Mouse (Mus musculus): ENCODE data around the gene Prss22.
A peak's percentile ranks its signal among the peaks of the same experiment; 100 is the strongest.

Prss22 gene

GRCm38 (mm10) chr17:23997901-23998300 lies at the start of gene Prss22:
TSS of gene Prss22 (minus strand) at chr17:23998100.
- DNase-seq (ENCODE audit: low spot score in 2 of 2): no peak

GRCm38 (mm10) chr17:24046026-24046425 lies 48.1 kb upstream of the Prss22 start:
- no peak for DNase-seq (ENCODE audit: low spot score in 2 of 2)

- DNase-seq (ENCODE audit: low spot score in 2 of 2): no peak
Observed at GRCm38 (mm10) chr17:24045608-24046007, 47.7 kb upstream of the Prss22 start.

DNA sequence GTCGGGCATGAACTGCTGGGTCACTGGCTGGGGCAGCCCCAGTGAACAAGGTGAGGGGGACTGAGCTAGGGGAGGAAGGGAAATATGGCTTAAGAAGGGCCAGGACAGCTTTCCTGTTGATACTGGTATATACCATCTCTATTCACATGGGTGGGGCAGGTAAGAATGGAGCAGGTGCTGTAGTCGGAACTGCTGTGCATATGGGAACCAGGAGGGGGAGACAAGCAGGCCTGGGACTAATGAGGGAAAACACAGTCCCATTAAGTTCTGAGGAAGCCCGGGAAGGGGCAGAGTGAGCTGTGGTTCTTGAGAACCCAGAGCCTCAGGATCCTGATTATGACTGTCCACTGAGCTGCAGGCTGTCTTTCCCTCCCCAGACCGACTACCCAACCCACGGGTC lies 46.6 kb upstream of the Prss22 start:
- DNase-seq (ENCODE audit: low spot score in 2 of 2): no peak

GRCm38 (mm10) chr17:24037844-24038243 lies 39.9 kb upstream of the Prss22 start, which contains the start of gene Prss27:
TSS of gene Prss27 (plus strand) at chr17:24038144.
- DNase-seq (ENCODE audit: low spot score in 2 of 2): no peak

DNA sequence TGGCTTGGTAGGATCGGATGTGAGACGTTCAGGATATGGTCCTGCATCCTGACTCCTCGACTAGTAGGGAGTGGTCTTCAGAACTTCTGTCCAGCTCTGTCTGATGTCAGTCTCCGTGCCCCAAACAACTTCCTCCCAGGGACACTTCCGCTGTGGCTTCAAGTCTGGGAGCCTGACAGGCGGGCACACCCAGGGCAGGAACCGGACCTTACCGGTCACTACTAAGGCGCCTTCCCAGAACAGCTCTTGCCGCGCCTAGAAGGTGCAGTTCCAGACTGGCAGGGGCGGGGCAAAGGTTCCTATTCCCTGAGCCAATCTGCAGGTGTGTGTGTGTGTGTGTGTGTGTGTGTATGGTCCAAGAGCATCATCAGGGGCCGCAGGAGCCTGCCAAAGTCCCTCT lies 39.5 kb upstream of the Prss22 start:
- no peak for DNase-seq (ENCODE audit: low spot score in 2 of 2)

GRCm38 (mm10) chr17:24036954-24037353 lies 39.1 kb upstream of the Prss22 start:
- DNase-seq (ENCODE audit: low spot score in 2 of 2): no peak

DNA sequence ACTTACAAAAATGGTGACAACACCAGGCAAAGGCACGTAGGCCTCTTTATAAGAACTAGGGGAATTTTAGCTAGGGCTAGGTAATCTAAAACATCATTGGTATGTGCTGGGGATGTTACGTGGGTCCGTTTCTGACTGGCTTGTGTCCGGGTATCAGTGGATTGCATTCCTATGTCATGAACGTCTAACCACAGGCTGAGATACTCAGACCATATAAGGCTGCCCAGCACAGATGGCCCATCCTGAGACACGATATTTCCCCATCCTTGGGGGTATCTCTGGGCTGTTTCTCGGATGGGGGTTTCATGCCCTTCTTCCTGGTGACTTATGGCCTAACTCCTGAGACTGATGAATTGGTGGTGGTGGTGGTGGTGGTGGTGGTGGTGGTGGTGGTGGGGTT lies 37.2 kb upstream of the Prss22 start:
- DNase-seq (ENCODE audit: low spot score in 2 of 2): no peak

DNA sequence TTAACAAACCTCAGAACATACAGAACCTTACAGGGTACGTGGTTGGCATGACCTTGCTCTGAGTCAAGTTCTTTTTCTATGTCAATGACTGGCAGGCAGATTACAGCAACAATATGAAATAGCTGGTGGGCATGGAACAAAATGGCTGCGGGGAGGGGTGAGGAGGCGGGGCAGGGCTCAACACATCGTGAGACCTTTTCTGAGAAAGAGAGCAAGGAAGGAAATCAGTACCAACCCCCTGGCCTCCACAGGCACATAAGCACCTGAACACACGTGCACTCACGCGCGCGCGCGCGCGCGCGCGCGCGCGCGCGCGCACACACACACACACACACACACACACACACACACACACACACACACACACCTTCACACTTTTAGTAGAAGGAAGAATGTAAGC lies 32.7 kb upstream of the Prss22 start:
- no peak for DNase-seq (ENCODE audit: low spot score in 2 of 2)

GRCm38 (mm10) chr17:24029477-24029876 lies 31.6 kb upstream of the Prss22 start:
- no peak for DNase-seq (ENCODE audit: low spot score in 2 of 2)

GRCm38 (mm10) chr17:24021375-24022199 lies 23.7 kb upstream of the Prss22 start:
- DNase-seq (ENCODE audit: low spot score in 2 of 2): no peak

DNA sequence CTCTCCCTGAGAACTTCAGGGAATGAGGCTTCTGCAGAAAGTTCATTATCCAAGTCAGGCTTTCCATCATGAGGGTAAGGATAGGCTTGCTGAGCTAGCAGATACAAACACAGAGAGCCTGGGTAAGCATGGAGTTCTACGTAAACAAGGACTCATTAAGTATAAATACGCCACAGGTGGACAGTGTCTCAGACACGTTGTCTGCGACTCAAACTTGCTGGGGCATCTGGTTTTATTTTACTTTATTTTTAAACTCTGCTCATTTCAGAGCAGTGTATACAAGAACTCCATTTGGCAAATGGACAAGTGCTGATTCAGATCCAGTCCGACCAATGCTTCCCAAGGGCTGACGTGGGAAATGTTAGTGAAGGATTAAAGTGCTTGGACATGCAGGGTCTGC lies 22.8 kb upstream of the Prss22 start:
- no peak for DNase-seq (ENCODE audit: low spot score in 2 of 2)

DNA sequence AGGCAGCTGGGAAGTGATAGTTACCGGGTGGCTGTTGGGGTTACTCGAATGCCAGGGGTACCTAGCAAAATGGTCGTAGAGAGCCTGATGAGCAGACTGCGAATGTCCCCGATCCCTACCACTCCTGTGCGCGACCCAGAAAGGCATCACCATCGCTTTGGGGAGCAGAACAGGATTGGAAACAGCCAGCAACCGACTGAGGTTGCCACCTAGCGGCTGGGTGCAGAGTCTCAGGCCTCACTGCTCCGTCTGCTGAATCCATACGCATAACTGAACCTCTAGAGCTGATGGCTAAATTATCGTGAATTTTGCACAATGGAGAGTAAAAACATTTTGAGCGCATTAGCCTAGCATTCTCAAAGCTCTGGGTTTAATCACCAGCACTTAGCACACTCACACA lies 17.8 kb upstream of the Prss22 start:
- DNase-seq (ENCODE audit: low spot score in 2 of 2): no peak

GRCm38 (mm10) chr17:24014433-24014965 lies 16.6 kb upstream of the Prss22 start:
- no peak for DNase-seq (ENCODE audit: low spot score in 2 of 2)

DNA sequence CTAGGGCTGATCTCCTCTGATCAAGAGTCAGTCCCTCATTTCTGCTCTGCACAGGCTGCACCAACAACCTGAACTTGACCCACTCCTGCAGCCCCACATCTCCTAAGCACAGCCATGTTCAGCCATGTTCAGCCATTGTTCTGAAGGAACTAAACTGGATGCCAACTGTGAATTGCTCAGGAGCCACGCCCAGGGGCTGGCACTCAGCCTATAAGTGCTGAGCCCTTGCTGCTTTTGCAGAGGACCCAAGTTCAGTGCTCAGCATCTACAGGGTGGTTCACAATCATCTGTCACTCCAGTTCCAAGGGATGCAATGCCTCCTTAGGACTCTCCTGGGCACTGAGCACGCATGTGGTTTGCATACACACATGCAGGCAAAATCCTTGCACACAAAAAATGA lies 15.0 kb upstream of the Prss22 start:
- DNase-seq (ENCODE audit: low spot score in 2 of 2): no peak

DNA sequence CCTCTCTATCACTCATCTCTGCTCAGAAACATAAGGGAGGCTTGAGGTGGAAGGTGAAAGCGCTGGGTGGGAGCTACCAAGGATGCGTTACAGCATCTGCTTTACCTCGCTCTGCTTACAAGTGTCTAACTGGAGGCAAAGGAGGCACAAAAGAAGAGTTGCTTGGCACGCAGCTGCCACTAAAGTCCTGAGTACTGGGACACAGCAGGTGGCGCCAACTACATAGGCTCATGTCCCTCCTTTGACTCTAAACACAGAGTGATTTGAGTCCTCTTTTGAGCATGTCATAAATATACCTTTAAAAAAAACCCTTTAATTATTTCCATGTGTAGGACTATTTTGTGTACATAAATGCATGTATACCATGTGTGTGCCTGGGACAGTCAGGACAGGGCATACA lies 11.7 kb upstream of the Prss22 start:
- no peak for DNase-seq (ENCODE audit: low spot score in 2 of 2)

- no peak for DNase-seq (ENCODE audit: low spot score in 2 of 2)
Observed at GRCm38 (mm10) chr17:24008105-24008504, 10.2 kb upstream of the Prss22 start.

- DNase-seq (ENCODE audit: low spot score in 2 of 2): no peak
Observed at GRCm38 (mm10) chr17:24007391-24007790, 9.5 kb upstream of the Prss22 start.

DNA sequence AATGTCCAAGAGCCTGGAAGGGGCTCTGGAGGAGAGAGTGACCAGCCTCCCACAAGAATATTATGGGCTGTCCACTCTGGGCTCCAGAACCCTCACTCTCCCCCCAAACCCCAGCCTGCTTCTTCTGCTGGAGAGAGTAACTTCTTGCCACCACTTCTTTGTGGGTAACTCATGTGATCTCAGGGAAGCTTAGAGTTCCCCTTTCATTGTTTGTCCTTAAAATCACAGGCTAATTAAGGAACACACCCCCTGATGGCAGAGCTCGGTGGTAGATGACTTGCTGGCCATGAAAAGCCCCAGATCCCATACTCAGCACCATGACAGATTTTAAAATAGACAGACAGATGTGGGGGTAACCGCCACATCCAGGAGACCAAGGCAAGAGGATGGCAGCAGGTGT lies 9.0 kb upstream of the Prss22 start:
- DNase-seq (ENCODE audit: low spot score in 2 of 2): no peak

- no peak for DNase-seq (ENCODE audit: low spot score in 2 of 2)
Observed at GRCm38 (mm10) chr17:24005049-24005448, 7.1 kb upstream of the Prss22 start.

- DNase-seq (ENCODE audit: low spot score in 2 of 2): no peak
Observed at GRCm38 (mm10) chr17:24004071-24004665, 6.3 kb upstream of the Prss22 start.

- DNase-seq (ENCODE audit: low spot score in 2 of 2): peak; percentile 51 to 86
Observed at GRCm38 (mm10) chr17:24000404-24000803, 2.5 kb upstream of the Prss22 start.

- no peak for DNase-seq (ENCODE audit: low spot score in 2 of 2)
Observed at GRCm38 (mm10) chr17:23998383-23998782, 483 bp upstream of the Prss22 start.

Measured in frontal cortex, postnatal 10 days (tissue).